Mouse (Mus musculus): ENCODE measurements around the gene Cln6. TPM values are rescaled to one million over a fixed set of nuclear protein-coding genes. Genes with fewer than 3 reads are reported as not detected.

Gene Cln6
- polyA plus RNA-seq, 1 experiment from 2014 or later, result 14.9 TPM

- Histone ChIP-seq H3K4me2 (no peak overlapping the region), H3K4me1 (replicated peaks) (peaks cover 43% of the 10 kb centered on the region), H3K9ac (no peak overlapping the region), H3K4me3 (replicated peaks) (no peak overlapping the region), H3K27me3 (no peaks in the 10 kb centered on the region), H3K9me3 (replicated peaks) (no peaks in the 10 kb centered on the region), H3K36me3 (no peaks in the 10 kb centered on the region), H3K27ac (no peak overlapping the region; the same call in 1 of the 2 replicates)
- no peak for DNase-seq
- WGBS (ENCODE audit: insufficient replicate concordance), result 57% methylated on average over 4 of the region's 4 CpGs
- ATAC-seq (ENCODE audit: low read depth), result no peak
These were observed 2.7 kb upstream of the Cln6 start for GRCm38 (mm10) chr9:62835705-62836446.

GRCm38 (mm10) chr9:62837611-62838010 is 974 bp upstream of the Cln6 start:
- DNase-seq (no peak), ATAC-seq (ENCODE audit: low read depth) (no peak)
- peak overlapping the region; percentile 80 for H3K4me3 ChIP-seq (replicated peaks)
- no peaks in the 10 kb centered on the region for H3K36me3 ChIP-seq
- peak overlapping the region; percentile 77 for H3K27ac ChIP-seq
- peak overlapping the region; percentile 50 for H3K9ac ChIP-seq
- H3K4me1 ChIP-seq (replicated peaks), result peaks cover 49% of the 10 kb centered on the region
- H3K27me3 ChIP-seq, result no peaks in the 10 kb centered on the region
- H3K4me2 ChIP-seq, result peak overlapping the region; percentile 94
- no peaks in the 10 kb centered on the region for H3K9me3 ChIP-seq (replicated peaks)
- WGBS (ENCODE audit: insufficient replicate concordance), result 47% methylated on average over 3 of the region's 3 CpGs

- Histone ChIP-seq H3K27me3 (no peaks in the 10 kb centered on the region), H3K36me3 (no peaks in the 10 kb centered on the region), H3K4me2 (peak overlapping the region; percentile 94), H3K4me1 (replicated peaks) (peaks cover 54% of the 10 kb centered on the region), H3K4me3 (replicated peaks) (peak overlapping the region; percentile 80), H3K27ac (peak overlapping the region; percentile 77), H3K9me3 (replicated peaks) (no peaks in the 10 kb centered on the region), H3K9ac (peak overlapping the region; percentile 50)
- 4% methylated on average over 8 of the region's 8 CpGs for WGBS (ENCODE audit: insufficient replicate concordance)
- DNase-seq (no peak), ATAC-seq (ENCODE audit: low read depth) (no peak)
These were observed 459 bp upstream of the Cln6 start for GRCm38 (mm10) chr9:62838146-62838505.

DNA sequence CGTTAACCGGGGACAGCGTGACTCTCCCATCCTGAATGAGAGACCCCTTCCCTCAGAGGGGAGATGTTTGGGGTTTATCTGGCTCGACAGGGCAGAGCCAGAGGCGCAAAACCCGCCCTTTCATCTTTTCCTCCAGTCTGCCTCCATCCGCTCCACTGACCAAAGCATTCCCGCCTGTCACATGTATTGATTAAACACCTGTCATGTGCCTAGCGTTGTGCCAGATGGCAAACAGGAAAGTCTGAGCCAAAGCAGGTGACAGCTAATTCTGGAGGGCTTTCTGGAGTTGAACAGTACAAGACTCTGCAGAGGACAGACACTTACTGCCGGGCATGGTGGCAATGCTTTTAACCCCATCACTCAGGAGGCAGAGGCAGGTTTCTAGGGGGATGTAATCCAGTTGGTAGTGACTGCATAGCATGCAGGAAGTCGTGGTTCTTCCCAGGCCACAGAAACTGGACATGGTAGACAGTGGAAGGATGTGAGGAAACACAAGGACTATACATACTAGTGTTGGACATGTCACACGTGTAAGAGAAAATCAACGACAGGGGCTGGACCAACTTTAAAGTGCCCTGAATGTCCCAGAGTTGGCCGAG is 686 bp downstream of the Cln6 start:
- peak; percentile 8 for ATAC-seq (ENCODE audit: low read depth)
- WGBS (ENCODE audit: insufficient replicate concordance), result 7% methylated on average over 14 of the region's 14 CpGs
- Histone ChIP-seq H3K4me3 (replicated peaks) (peak overlapping the region; percentile 80), H3K9me3 (replicated peaks) (no peaks in the 10 kb centered on the region), H3K9ac (peak overlapping the region; percentile 96), H3K4me1 (replicated peaks) (peaks cover 56% of the 10 kb centered on the region), H3K27me3 (no peaks in the 10 kb centered on the region), H3K4me2 (peak overlapping the region; percentile 94), H3K27ac (peak overlapping the region; percentile 92), H3K36me3 (no peaks in the 10 kb centered on the region)
- no peak for DNase-seq

GRCm38 (mm10) chr9:62843356-62844024 is 4.9 kb downstream of the Cln6 start:
- H3K4me3 ChIP-seq (replicated peaks), result no peak overlapping the region
- ATAC-seq (ENCODE audit: low read depth) (no peak), DNase-seq (no peak)
- peaks cover 19% of the 10 kb centered on the region for H3K36me3 ChIP-seq
- 73% methylated on average over 10 of the region's 10 CpGs for WGBS (ENCODE audit: insufficient replicate concordance)
- peak overlapping the region; percentile 18; the same call in 1 of the 2 replicates for H3K27ac ChIP-seq
- H3K9me3 ChIP-seq (replicated peaks), result no peaks in the 10 kb centered on the region
- H3K9ac ChIP-seq, result no peak overlapping the region
- no peaks in the 10 kb centered on the region for H3K27me3 ChIP-seq
- H3K4me2 ChIP-seq, result no peak overlapping the region
- peaks cover 43% of the 10 kb centered on the region for H3K4me1 ChIP-seq (replicated peaks)

- ATAC-seq (ENCODE audit: low read depth) (no peak), DNase-seq (no peak)
- Histone ChIP-seq H3K27me3 (no peaks in the 10 kb centered on the region), H3K9me3 (replicated peaks) (no peaks in the 10 kb centered on the region), H3K27ac (no peak overlapping the region), H3K4me3 (replicated peaks) (no peak overlapping the region), H3K9ac (no peak overlapping the region), H3K36me3 (peaks cover 19% of the 10 kb centered on the region), H3K4me1 (replicated peaks) (peaks cover 36% of the 10 kb centered on the region), H3K4me2 (no peak overlapping the region)
- 79% methylated on average over 5 of the region's 5 CpGs for WGBS (ENCODE audit: insufficient replicate concordance)
These were observed 5.9 kb downstream of the Cln6 start for GRCm38 (mm10) chr9:62844461-62844860.

GRCm38 (mm10) chr9:62847694-62848093 is 9.1 kb downstream of the Cln6 start:
- 5% methylated on average over 3 of the region's 3 CpGs for WGBS (ENCODE audit: insufficient replicate concordance)
- Histone ChIP-seq H3K4me1 (replicated peaks) (peaks cover 15% of the 10 kb centered on the region), H3K27me3 (no peaks in the 10 kb centered on the region), H3K9me3 (replicated peaks) (no peaks in the 10 kb centered on the region), H3K4me3 (replicated peaks) (no peak overlapping the region), H3K27ac (peak overlapping the region; percentile 37; the same call in 1 of the 2 replicates), H3K9ac (no peak overlapping the region), H3K36me3 (peaks cover 35% of the 10 kb centered on the region), H3K4me2 (no peak overlapping the region)
- ATAC-seq (ENCODE audit: low read depth) (peak; percentile 83), DNase-seq (peak; percentile 76)

DNA sequence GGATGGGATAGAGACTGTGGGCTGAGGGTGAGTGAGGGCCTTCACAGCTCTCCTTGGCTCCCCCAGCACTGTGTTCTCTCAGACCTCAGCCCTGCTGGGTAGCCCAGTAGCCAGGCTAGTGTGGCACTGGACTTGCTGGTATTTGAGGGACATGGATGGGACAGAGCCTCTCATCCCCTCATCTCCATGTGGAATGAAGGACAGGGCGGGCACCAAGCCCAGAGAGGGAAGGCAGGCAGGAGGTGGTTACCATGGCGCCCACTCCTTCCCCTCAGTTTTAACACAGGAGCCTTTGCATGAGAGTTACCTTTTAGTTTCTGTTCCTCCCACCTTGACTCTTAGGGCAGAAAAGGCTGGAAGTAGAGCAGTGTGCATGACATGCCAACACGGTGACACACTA is 10.1 kb downstream of the Cln6 start:
- Histone ChIP-seq H3K36me3 (peaks cover 35% of the 10 kb centered on the region), H3K27me3 (no peaks in the 10 kb centered on the region), H3K9ac (no peak overlapping the region), H3K4me1 (replicated peaks) (peaks cover 10% of the 10 kb centered on the region), H3K4me3 (replicated peaks) (no peak overlapping the region), H3K4me2 (no peak overlapping the region), H3K9me3 (replicated peaks) (no peaks in the 10 kb centered on the region), H3K27ac (no peak overlapping the region)
- no peak for ATAC-seq (ENCODE audit: low read depth)
- 78% methylated on average over 3 of the region's 3 CpGs for WGBS (ENCODE audit: insufficient replicate concordance)
- DNase-seq, result no peak

DNA sequence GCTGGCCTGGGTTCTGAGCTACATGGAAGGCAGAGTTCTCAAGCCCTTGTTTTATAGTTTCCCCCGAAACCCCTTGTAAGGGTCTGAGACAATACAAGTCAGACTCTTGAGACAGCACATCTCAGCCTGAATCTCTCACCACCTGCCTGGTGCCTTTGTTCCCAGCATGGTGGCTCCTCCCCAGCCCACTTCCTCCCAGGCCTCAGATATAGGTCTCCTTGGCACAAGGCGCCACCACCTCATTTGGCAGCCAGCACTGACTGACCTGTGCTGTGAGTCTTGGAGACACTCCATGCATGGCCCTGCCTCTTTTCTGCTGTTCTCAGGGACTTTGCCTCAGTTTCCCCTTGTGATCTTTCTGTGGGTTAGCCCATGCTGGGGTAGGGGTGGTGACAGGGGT is 13.0 kb downstream of the Cln6 start:
- WGBS (ENCODE audit: insufficient replicate concordance), result 69% methylated on average over 2 of the region's 2 CpGs
- no peak for ATAC-seq (ENCODE audit: low read depth)

DNA sequence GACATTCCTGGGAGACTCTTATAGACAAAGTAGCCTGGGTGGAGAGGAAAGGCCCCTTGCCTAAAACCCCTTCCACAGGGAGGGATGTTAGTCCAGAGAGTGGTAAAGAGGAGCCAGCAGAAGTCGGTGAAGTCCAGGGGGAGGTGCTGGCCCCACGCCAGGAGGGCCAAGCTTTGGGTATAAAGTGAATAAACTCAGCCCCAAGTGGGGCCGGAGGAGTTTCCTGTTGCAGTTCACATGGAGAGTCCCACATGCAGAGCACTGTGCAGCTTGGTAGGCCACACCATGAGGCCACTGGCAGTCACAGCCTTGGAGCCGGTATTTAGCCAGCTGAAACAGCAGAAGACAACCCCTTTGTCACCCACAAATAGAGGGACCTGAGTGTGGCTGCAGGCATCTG is 15.9 kb downstream of the Cln6 start:
- Histone ChIP-seq H3K4me2 (no peak overlapping the region), H3K9me3 (replicated peaks) (no peaks in the 10 kb centered on the region), H3K4me3 (replicated peaks) (no peak overlapping the region), H3K4me1 (replicated peaks) (peaks cover 19% of the 10 kb centered on the region), H3K36me3 (peaks cover 17% of the 10 kb centered on the region), H3K9ac (no peak overlapping the region), H3K27ac (no peak overlapping the region), H3K27me3 (no peaks in the 10 kb centered on the region)
- no peak for ATAC-seq (ENCODE audit: low read depth)
- no peak for DNase-seq
- 59% methylated on average over 4 of the region's 4 CpGs for WGBS (ENCODE audit: insufficient replicate concordance)

More for the DNA sequence above, 13.0 kb downstream of the Cln6 start:
- no peaks in the 10 kb centered on the region for H3K27me3 ChIP-seq
- H3K4me2 ChIP-seq, result no peak overlapping the region
- no peaks in the 10 kb centered on the region for H3K9me3 ChIP-seq (replicated peaks)
- no peak for DNase-seq
- peaks cover 27% of the 10 kb centered on the region for H3K36me3 ChIP-seq
- no peak overlapping the region for H3K4me3 ChIP-seq (replicated peaks)
- H3K27ac ChIP-seq, result no peak overlapping the region
- no peak overlapping the region for H3K9ac ChIP-seq
- peaks cover 15% of the 10 kb centered on the region for H3K4me1 ChIP-seq (replicated peaks)

DNA sequence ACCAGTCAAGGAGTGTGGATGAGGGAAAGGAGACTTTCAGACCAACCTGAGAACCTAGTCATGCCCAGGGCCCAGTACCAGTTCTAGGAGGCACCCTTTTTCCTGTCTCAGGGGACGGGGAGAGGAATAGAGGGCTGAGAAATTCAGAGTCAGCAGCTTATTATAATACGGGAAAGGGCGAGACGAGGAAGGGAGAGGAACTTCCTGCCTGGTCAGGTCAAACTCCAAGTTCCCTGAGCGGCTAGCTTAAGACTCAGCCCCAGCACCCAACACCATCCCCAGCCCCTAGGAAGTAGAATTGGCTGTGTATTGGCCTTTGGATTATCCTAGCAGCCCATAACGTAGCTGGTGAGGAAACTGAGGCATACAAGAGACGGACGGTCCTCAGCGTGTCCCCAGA is 18.6 kb downstream of the Cln6 start:
- Histone ChIP-seq H3K4me3 (replicated peaks) (no peak overlapping the region), H3K4me2 (no peak overlapping the region), H3K27ac (no peak overlapping the region; the same call in 1 of the 2 replicates), H3K9me3 (replicated peaks) (no peaks in the 10 kb centered on the region), H3K27me3 (no peaks in the 10 kb centered on the region), H3K4me1 (replicated peaks) (peaks cover 19% of the 10 kb centered on the region), H3K36me3 (no peaks in the 10 kb centered on the region), H3K9ac (no peak overlapping the region)
- no peak for ATAC-seq (ENCODE audit: low read depth)
- no peak for DNase-seq
- 52% methylated on average over 9 of the region's 9 CpGs for WGBS (ENCODE audit: insufficient replicate concordance)

Data from liver, embryonic 13.5 days (tissue).